Mouse (Mus musculus): ENCODE data around the gene Cdk2ap2.
"Not testable (repeated sequence)": the region's sequence is repeated elsewhere in the genome, so short reads cannot be mapped to it uniquely, and the experiment has no call there.

The Cdk2ap2 gene

DNA sequence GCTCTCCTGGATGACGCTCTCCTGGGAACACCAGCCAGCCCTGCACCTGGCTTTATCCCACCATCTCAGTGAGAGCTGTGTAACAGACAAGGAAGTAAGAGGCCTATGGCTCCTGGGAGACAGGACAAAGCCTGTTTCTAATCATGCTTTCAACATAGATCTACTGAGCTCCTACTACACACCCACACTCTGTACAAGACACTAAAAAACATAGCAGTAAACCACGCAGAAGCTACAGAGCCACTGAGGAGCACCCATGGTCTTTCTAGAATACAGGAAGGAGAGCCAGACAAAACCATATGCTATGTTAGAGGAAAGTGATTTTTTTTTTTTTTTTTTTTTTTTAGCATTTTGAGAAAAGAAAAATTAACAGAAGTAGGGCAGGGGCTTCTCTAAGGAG lies 21.4 kb downstream of the Cdk2ap2 start:
- DNase-seq, result no peak

DNA sequence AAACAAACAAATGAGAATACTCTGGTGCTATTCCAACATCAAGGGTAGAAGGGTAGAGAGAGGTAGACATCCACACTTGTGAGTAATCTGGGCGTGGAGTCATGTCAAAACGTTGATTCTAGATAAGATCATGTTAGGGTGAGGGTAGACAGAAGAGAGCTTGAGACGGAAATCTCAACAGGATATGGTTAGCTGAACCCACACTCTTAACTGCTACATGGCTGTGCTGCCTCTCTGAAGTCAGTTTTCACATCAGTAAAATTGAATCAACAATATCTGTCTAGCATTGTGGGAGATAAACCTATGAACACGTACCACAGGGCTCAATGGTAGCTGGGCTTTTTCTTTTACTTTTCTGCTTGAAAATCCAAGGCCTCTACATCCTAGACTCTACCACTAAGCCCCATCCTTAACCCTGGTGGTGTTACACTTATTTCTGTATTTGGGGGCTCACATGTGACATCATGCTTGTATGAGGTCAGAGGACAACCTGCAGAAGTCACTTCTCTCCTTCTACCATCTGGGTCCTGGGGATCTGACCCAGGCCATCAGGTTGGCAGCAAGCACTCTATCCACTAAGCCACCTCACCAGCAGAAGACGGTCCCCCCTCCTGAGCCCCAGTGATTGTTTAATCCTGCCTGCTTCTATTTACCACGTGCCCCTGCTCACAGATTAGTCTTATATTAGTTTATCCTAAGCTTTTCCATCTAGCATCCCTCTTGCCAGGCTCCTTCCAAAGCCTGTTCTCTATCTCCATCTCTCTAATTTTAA lies 22.9 kb downstream of the Cdk2ap2 start:
- no peak for DNase-seq

DNA sequence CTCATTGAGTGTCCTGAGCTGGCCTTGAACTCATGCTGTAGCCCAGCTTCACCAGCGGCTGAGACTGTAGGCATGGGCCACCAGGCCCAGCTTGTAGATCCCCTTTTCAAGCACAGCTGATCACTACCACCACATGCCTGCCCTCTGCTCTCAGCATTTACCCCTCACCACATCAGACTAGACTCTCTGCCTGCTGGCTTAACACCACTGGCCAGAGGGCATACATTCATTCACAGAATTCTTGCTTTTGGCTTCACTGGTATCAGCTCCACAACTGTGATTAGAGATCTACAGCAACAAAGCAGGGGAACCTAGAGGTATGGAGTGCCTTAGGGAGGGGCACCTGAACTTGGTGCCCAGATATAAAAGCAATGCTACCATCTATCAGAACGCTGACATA lies 23.5 kb downstream of the Cdk2ap2 start:
- no peak for DNase-seq

DNA sequence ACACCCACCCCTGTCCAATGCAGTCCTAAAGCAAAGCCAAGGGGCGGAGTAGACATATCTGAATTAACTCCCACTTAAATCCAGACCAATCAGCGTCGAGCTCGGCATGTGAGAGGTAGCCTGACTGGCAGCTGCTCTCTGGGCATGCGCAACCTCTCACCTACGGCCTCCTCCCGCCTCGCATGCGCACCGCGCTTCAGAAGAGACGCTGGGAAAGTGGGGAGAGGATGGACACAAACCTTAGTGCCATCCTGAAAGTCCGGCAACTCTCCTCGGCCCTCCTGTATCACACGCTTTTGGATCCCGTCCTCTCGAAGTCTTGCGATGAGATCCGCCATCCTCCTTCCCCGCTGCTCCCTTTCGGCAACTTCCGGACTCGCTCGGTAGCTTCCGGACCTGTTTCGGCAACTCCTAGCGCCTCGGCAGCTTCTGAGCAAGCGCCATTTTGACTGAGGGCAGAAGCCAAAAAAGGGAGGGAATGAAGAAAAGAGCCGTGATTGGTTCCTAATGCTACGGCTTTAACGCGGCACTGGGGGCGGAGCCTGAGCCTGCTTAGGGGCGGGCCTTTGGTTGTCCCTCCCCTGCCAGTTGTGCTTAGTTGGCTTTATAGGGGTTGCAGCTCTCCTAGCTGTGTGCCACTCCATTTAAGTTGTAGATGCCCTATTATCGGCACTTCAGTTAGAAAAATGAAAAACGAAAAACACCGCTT lies 24.3 kb downstream of the Cdk2ap2 start:
- peak; percentile 98 for DNase-seq

DNA sequence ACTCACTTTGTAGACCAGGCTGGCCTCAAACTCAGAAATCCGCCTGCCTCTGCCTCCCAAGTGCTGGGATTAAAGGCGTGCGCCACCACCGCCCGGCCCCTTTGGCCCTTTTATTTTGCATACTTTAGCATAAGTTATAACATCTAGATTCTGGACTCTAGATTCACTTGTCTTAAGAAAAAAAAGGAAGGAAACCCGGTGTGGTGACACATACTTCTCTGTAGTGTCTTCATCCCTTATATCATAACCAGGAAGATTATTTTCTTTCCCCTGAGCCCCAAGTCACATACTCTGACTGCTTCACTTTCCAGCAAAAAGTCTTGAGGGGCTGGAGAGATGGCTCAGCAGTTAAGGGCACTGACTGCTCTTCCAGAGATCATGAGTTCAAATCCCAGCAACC lies 24.9 kb downstream of the Cdk2ap2 start:
- not testable (repeated sequence) for DNase-seq

DNA sequence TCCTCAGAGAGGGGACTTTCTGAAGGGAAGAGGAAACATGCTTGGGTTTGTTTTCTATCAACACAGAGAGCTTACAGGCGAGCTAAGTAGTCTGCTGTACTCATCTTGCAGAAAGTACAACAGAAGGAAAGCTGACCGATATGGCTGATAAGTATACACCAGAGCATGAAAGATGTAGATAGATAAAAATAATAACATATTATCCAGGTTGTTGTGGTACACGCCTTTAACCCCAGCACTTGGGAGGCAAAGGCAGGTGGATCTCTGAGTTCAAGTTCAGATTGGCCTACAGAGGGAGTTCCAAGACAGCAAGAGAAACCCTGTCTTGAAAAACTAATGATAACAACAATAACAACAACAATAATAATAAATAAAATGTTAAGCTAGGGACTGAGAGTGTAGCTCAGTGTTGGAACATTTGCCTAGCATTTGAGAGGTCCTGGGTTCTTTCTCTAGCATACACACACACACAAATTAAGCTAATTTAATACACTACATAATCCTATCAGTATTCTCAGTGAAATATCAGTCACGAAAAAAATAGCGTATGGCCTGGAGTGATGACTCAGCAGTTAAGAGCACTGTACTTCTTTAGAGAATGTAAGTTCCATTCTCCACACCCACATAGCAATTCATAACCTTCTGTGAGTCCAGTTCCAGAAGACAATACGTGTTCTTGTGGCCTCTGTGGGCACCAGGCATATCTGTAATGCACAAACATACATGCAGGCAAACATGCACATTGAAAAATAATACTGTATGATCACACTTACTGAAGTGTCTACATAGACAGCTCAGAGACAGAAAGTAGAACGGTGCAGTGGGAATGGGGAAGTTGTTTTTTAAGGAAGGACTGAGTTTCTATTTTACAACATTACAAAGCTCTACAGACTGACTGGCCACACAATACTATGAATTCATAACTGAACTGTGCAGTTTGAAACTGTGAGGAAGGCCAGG lies 25.7 kb downstream of the Cdk2ap2 start:
- no peak for DNase-seq

DNA sequence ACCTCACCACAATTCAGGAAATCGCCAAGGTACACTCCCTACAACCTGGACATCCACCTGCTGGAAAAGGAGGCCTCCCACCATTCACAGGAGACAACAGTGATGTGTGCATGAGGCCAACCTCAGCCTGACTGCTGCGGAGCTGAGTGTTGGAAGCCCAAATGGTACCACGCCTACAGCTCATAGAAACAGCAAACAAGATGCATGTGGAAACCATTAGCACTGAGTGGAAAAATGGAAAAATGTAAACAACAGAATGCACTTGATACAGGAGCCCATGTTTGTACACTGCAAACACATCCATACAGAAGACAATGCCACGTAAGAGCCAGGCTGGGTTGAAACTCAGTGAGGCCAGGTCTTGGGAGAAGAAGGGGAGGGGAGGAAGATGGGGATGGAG lies 27.4 kb downstream of the Cdk2ap2 start:
- DNase-seq, result no peak

DNA sequence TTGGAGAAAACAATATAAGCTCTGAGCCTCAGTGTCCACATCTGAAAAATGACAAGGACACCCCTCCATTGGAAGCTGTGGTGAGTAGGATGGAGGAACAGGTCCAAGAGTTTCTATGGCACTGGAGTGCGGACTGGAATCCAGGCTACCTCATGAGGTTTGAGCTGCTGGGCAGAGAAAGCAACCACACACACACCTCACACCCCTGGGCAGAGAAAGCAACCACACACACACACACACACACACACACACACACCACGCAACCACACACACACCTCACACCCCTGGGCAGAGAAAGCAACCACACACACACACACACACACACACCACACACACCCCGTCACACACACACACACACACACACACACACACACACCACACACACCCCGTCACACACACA lies 28.3 kb downstream of the Cdk2ap2 start:
- DNase-seq, result not testable (repeated sequence)

DNA sequence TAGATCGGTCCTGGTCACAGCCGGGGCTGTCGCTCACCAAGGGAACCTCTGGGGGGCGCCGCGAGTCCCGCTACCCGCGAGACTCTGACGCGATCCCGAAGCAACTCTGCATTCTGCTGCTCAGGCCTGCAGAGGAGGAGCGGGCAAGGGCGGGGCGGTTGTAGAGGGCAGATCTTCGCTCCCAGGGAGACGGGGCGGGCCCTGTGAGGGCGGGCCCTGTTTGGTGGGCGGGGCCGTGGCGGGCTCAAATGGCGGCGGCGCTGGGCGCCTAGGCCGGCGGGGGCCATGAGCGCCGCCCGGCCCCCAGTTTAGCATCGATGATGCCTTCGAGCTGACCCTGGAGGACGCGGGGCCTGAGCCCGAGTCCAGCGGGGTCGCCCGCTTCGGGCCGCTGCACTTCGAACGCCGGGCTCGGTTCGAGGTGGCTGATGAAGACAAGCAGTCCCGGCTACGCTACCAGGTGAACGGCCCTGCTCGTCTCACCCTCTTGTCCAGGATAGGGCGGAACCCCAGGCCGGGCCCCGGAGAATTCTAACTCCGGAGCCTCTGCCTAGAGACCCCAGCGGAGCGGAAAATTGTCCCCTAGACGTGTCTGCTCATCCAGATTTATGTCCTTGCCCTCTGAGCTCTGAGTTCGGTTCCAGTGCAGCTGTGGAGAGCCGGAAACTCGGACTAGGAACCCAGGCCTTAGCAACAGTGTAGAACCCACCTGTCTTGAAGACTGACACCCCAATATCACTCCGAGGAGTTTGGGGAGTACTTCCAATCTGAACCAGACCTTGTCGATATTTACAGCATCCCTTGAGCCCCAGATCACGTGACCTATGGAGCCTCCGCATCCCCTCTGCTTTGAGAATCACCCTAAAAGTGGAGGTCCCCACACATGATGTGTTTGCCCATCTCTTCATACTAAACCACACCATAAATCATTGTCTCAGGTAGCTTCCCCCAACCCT lies 29.0 kb downstream of the Cdk2ap2 start, which contains the start of gene Aip:
TSS of gene Aip (minus strand) at position 118 of the 956 bp plus-strand sequence.
- DNase-seq, result peak; percentile 100

DNA sequence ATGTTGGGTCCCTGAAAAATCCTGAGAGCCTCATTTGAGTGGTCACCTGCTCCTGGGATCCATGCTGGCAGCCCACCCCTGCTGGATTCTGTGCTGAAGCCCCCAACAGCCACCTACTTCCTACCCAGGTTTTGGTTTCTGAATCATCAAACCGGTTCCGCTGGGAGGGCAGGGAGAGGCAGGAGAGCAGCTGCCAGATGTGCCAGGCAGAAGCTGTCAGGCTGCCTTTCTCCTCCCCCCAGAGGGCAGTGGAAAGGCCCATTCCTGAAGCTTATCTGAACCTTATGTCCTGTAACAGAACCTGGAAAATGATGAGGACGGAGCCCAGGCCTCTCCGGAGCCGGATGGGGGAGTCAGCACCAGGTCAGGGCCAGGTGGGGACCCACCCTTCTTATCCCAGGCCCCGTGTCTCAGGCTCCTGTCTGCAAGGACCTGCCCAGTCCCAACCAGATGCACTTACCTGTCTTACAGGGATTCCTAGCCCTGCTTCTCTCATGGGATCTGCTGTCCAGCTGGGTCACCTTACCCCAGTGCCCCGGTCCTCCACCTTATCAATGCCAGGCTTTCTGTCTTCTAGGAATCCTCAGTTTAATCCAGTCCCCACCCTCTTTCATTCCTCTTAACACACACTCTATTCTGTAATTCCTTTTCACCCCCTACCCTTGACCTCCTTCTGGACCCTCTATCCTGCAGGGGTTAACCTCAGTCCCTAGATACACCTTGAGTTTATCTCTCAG lies 29.9 kb downstream of the Cdk2ap2 start:
- peak; percentile 46 for DNase-seq

DNA sequence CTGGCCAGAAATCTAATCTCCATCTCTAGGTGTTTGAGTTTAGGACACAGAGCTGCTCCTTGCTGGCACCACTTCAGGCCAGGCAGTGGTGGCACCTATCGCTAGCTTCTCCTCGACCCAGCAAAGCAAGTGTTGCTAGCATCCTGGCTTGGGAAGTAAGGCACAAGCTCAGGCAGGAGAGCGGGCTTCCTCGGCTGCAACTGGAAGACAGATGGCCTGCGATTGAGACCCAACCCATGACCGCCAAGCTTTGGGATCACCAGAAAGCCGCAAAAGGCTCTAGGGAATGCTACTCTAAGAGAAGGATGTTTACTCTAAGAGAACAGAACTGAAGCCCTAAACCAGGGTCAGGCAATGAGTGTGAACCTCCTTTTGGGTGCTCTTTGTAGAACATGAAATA lies 32.5 kb downstream of the Cdk2ap2 start:
- no peak for DNase-seq

DNA sequence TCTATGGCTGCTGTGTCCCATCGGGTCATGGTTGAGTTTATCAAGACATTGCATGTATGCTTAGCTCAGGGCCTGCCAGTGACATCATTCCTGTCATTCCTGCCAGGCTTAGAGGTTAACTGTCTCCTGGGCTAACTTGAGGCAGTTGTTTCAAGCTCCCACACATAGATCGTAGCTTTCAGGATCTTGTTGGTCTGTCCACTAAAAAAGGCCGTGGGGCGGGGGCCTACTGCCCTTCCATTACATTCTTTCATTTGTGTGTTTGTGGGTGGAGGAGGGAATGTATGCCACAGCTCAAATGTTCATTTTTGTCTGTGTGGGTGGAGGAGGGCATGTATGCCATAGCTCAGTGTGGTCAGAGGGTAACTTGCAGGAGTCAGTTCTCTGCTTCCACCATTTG lies 33.1 kb downstream of the Cdk2ap2 start:
- no peak for DNase-seq

DNA sequence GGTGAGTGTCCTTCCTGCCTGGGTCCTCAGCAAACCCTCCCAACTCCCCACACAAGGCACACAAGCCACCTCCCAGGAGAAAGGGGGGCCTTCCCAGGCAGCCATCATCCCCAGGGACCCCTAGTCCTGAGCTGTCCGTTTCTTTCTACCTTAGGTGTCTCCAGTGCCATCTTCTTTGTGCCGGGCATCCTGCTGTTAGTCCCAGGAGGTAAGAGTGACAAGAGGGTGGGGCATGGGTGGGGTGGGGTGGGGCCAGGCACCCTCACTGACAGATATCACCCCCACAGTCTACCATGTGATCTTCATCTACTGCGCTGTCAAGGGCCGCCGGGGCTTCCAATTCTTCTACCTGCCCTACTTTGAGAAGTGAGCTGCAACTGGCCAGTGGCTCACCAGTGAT lies 34.1 kb downstream of the Cdk2ap2 start:
- DNase-seq, result peak; percentile 83

DNA sequence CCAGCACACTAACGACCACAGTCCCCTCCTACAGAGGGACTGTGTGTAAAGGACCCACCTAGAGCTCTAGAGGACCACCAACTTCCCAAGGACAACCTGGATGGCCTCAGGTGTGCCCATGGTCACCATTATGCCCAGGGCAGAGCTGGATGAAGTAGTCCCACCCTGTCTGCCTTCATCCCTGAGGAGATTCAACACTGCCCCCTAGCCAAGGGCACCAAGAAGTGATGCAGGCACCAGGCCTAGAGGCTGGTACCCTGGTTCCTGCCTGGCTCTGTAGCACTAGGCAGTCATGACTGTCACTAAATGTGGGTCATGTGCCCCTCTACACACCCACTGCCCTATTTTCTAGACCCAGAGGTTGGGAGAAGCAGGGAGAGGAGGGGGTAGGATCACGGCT lies 34.8 kb downstream of the Cdk2ap2 start:
- peak; percentile 63 for DNase-seq

DNA sequence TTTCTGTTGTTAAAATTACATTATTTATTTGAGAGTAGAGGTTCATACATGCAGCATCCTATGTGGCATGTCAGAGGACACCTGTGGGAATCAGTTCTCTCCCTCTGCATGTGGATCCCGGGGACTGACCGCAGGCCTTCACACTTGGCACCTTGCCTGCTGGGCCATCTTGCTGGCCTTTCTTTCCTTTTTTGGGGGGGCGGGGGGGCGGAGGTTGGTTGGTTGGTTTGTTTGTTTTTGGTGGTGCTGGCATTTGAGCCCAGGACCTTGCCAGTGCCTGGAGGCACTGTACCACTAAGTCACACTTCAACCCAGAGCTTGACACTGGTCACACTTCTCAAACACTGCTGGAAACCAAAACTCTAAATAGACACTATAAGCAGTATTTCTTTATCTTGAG lies 37.4 kb downstream of the Cdk2ap2 start:
- DNase-seq, result no peak

DNA sequence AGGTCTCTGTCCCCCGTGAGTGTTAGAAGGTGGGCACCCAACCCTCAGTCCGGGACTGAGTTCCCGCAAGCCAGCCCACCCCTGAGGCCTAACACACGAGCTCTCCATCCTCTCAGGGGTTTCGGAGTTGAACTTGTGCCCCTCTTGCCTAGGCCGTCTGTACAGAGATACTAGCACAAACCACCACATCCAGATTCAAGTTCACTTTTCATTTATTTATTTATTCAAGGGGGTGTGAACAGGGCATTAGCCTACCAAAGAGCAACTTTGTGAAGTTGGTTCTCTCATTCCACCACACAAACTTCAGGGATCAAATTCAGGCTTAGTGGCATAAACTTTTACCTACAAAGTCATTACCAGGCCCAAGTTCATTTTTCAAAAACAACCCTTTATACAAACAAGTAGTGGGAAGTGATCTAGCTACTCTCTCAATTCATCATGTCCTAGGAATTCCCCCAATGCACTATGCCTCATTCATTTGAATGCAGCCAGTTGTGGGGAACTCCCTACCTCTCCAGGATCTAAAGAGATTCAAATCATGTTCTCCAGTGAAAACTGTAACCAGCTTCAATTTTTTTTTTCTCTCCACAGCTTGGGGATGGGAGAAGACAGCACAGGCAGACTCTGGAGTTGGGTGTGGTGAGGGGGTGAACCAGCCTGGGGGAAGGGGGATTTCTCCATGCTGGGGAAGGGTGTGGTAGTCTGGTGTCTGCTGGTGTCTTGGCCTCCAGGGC lies 38.4 kb downstream of the Cdk2ap2 start:
- DNase-seq, result not testable (repeated sequence)

DNA sequence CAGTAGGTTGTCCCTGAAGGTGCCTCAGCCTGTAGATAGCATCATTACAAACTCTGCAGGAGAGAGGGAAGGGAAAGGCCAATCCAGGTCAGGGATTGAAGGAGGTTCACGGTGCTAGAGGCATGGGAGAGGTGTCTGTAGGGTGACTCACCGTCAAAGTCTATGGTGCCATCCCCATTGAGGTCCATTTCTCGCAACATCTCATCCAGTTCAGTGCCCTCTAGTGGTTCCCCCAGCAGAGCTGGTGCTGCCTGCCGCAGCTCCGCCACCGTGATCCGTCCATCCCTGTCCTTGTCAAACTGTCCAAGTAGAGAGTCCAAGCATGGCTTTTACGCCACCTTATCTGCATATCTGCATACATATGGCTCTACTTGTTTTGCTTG lies 39.0 kb downstream of the Cdk2ap2 start:
- not testable (repeated sequence) for DNase-seq

DNA sequence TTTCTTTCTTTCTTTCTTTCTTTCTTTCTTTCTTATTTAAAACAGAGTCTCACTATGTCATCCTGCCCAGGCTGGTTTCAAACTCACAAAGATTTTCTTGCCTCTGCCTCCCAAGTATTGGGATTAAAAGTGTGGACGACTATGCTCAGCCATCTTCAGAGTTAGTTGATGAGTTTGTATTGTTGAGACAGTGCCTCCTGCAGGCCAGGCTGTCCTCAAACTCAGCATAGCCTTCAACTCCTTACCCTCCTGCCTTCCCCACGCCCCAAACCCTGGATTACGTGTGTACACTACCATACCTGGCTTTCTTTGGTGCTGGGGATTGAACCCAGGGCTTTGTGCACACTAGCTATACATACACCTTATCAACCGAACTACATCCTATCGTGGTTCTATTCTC lies 39.5 kb downstream of the Cdk2ap2 start:
- no peak for DNase-seq

DNA sequence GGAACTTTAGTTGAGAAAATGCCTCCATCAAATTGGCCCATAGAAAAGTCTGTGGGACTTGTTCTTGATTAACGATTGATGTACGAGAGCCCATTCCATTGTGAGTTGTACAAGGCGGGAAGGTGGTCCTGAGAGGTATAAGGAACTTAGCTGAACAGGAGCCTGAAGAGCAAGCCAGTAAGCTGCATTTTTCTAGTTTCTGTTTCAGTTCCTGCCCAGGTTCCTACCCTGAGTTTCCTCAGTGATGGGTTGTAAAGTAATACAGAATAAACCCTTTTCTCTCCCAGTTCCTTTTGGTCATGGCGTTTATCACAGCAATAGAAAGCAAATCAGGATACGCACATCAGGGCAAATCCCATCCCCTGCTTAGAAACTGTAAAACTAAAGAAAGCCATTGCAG lies 40.9 kb downstream of the Cdk2ap2 start:
- no peak for DNase-seq

DNA sequence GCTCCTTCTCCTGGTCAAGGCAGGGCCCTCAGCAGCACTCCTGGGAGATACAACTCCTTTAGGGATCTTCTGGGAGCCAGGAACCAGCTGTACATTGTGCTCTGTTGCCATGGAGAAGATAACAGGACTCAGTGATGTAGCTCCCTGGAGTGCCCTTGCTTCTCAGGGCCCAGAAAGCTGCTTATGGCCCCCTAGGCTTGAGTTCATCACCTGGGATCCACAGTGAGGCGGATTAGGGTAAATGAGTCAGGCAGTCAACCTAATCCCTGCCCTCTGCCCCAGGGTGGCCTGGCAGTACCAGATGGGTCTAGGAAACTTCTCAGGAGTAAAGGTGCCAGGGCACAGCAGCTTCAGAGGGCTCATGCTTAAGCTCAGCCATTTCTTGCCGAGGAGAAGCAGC lies 42.5 kb downstream of the Cdk2ap2 start, which contains the start of gene Gpr152:
TSS of gene Gpr152 (plus strand) at position 342 of the 400 bp plus-strand sequence.
- no peak for DNase-seq

Measured in liver (tissue).